Mouse (Mus musculus) kidney, embryonic 16.5 days (tissue): ENCODE measurements around the gene Fstl4. TPM values are rescaled to one million over a fixed set of nuclear protein-coding genes. Genes with fewer than 3 reads are reported as not detected.

Experiments
- ATAC-seq: fragments of 200-750 bp; cut with Nextera tagmentation; 2 replicates; pipeline ENCODE4 v1.8.0; 2017; ENCODE audit warnings: moderate TSS enrichment; ENCODE audit not compliant: low FRiP score, low TSS enrichment
- H3K27ac ChIP-seq: fragments of 300-500 bp; sonication (generic); 2 replicates; pipeline ENCODE4 v1.5.1; 2014; ENCODE audit warnings: low read length
- H3K27me3 ChIP-seq: fragments of 300-500 bp; sonication (generic); 2 replicates; pipeline ENCODE4 v1.6.1; 2014; ENCODE audit warnings: low read length, control low read depth, mixed read lengths; ENCODE audit not compliant: insufficient read depth
- H3K36me3 ChIP-seq: fragments of 300-500 bp; sonication (generic); 2 replicates; pipeline ENCODE4 v1.6.1; 2014; ENCODE audit warnings: low read length, control low read depth, mixed read lengths; ENCODE audit not compliant: insufficient read depth
- H3K4me1 ChIP-seq: fragments of 300-500 bp; sonication (generic); 2 replicates; pipeline ENCODE4 v1.6.1; 2014; ENCODE audit warnings: low read length, control low read depth, mixed read lengths; ENCODE audit not compliant: insufficient read depth
- H3K4me2 ChIP-seq: fragments of 300-500 bp; sonication (generic); replicated peaks from 2 replicates; pipeline ENCODE4 v1.6.1; 2014; ENCODE audit warnings: low read depth, low read length
- H3K4me3 ChIP-seq: fragments of 300-500 bp; sonication (generic); 2 replicates; pipeline ENCODE4 v1.5.1; 2014; ENCODE audit warnings: mild to moderate bottlenecking, low read length
- H3K9ac ChIP-seq: fragments of 300-500 bp; sonication (generic); replicated peaks from 2 replicates; pipeline ENCODE4 v1.6.1; 2014; ENCODE audit warnings: low read length
- H3K9me3 ChIP-seq: fragments of 300-500 bp; sonication (generic); 2 replicates; pipeline ENCODE4 v1.6.1; 2016; ENCODE audit warnings: low read length, control low read depth
- WGBS: fragments of 180-500 bp; shearing (Covaris S2); extraction: QIAGEN DNeasy Blood & Tissue Kit; methylation state at CpG from one replicate; pipeline ENCODE4 v1.1.7; 2014; 5-methylcytosine and 5-hydroxymethylcytosine counted together
- polyA plus RNA-seq: library from polyadenylated mRNA; unstranded; fragments of >200 nt; fragmentation: Nextera tagmentation; extraction: Ambion mirVana; gene quantifications from 2 replicates; pipeline ENCODE4 v1.2.1, GENCODE M21; 2015

Fstl4 gene
- polyA plus RNA-seq, 1 experiment from 2014 or later, result 1.0 TPM

- Histone ChIP-seq H3K36me3 (no peaks in the 10 kb centered on the region), H3K9me3 (no peaks in the 10 kb centered on the region), H3K9ac (no peak overlapping the region), H3K4me3 (no peak overlapping the region), H3K27ac (no peak overlapping the region), H3K27me3 (no peaks in the 10 kb centered on the region), H3K4me2 (no peak overlapping the region), H3K4me1 (no peaks in the 10 kb centered on the region)
- no peak for ATAC-seq
- 53% methylated on average over 14 of the region's 14 CpGs for WGBS
Observed at GRCm38 (mm10) chr11:53067699-53068478, 303.5 kb downstream of the Fstl4 start.

- 64% methylated on average over 16 of the region's 16 CpGs for WGBS
- no peaks in the 10 kb centered on the region for H3K27me3 ChIP-seq
- no peak overlapping the region for H3K9ac ChIP-seq
- ATAC-seq, result no peak
- no peak overlapping the region for H3K4me3 ChIP-seq
- H3K27ac ChIP-seq, result no peak overlapping the region
- no peaks in the 10 kb centered on the region for H3K9me3 ChIP-seq
- no peaks in the 10 kb centered on the region for H3K4me1 ChIP-seq
- H3K36me3 ChIP-seq, result no peaks in the 10 kb centered on the region
- H3K4me2 ChIP-seq, result no peak overlapping the region
Observed at GRCm38 (mm10) chr11:53068479-53069065, 304.1 kb downstream of the Fstl4 start.

GRCm38 (mm10) chr11:53069751-53070150 is 305.3 kb downstream of the Fstl4 start:
- ATAC-seq, result no peak
- H3K27ac ChIP-seq, result no peak overlapping the region

GRCm38 (mm10) chr11:53071602-53072001 is 307.2 kb downstream of the Fstl4 start:
- 0 out of 2 replicates have a peak, but pooled peaks cover 3% of the 10 kb centered on the region for H3K9me3 ChIP-seq
- no peak overlapping the region for H3K27ac ChIP-seq
- H3K4me1 ChIP-seq, result no peaks in the 10 kb centered on the region
- H3K4me2 ChIP-seq, result no peak overlapping the region
- H3K27me3 ChIP-seq, result no peaks in the 10 kb centered on the region
- 86% methylated on average over 1 of the region's 1 CpGs for whole genome bisulfite sequencing
- H3K9ac ChIP-seq, result no peak overlapping the region
- ATAC-seq, result no peak
- no peak overlapping the region for H3K4me3 ChIP-seq
- H3K36me3 ChIP-seq, result no peaks in the 10 kb centered on the region

More at GRCm38 (mm10) chr11:53069751-53070150, 305.3 kb downstream of the Fstl4 start:
- Histone ChIP-seq H3K27me3 (no peaks in the 10 kb centered on the region), H3K4me3 (no peak overlapping the region), H3K36me3 (no peaks in the 10 kb centered on the region), H3K9me3 (no peaks in the 10 kb centered on the region), H3K4me2 (no peak overlapping the region), H3K9ac (no peak overlapping the region), H3K4me1 (no peaks in the 10 kb centered on the region)
- WGBS, result 47% methylated on average over 6 of the region's 6 CpGs

- H3K27me3 ChIP-seq, result no peaks in the 10 kb centered on the region
- H3K9me3 ChIP-seq, result peaks cover 10% of the 10 kb centered on the region
- H3K27ac ChIP-seq, result no peak overlapping the region
- no peaks in the 10 kb centered on the region for H3K4me1 ChIP-seq
- no peak overlapping the region for H3K4me3 ChIP-seq
- no peaks in the 10 kb centered on the region for H3K36me3 ChIP-seq
- no peak overlapping the region for H3K9ac ChIP-seq
- H3K4me2 ChIP-seq, result no peak overlapping the region
- ATAC-seq, result no peak
- WGBS, result 57% methylated on average over 7 of the region's 7 CpGs
Observed at GRCm38 (mm10) chr11:53077641-53078040, 313.2 kb downstream of the Fstl4 start.

- no peaks in the 10 kb centered on the region for H3K27me3 ChIP-seq
- H3K4me1 ChIP-seq, result no peaks in the 10 kb centered on the region
- H3K9ac ChIP-seq, result no peak overlapping the region
- no peaks in the 10 kb centered on the region for H3K36me3 ChIP-seq
- H3K4me3 ChIP-seq, result no peak overlapping the region
- 73% methylated on average over 7 of the region's 7 CpGs for WGBS
- H3K9me3 ChIP-seq, result peaks cover 10% of the 10 kb centered on the region
- H3K4me2 ChIP-seq, result no peak overlapping the region
- no peak for ATAC-seq
- H3K27ac ChIP-seq, result no peak overlapping the region
Observed at GRCm38 (mm10) chr11:53078419-53079334, 314.2 kb downstream of the Fstl4 start.

GRCm38 (mm10) chr11:53081310-53081709 is 316.9 kb downstream of the Fstl4 start:
- no peak overlapping the region for H3K27ac ChIP-seq
- H3K9ac ChIP-seq, result no peak overlapping the region
- ATAC-seq, result no peak
- H3K27me3 ChIP-seq, result no peaks in the 10 kb centered on the region
- 76% methylated on average over 6 of the region's 6 CpGs for WGBS
- no peaks in the 10 kb centered on the region for H3K36me3 ChIP-seq
- H3K4me2 ChIP-seq, result no peak overlapping the region
- no peak overlapping the region for H3K4me3 ChIP-seq
- no peaks in the 10 kb centered on the region for H3K4me1 ChIP-seq
- H3K9me3 ChIP-seq, result peaks cover 7% of the 10 kb centered on the region

GRCm38 (mm10) chr11:53085367-53085766 is 320.9 kb downstream of the Fstl4 start:
- no peak overlapping the region for H3K9ac ChIP-seq
- no peak overlapping the region for H3K4me2 ChIP-seq
- H3K36me3 ChIP-seq, result no peaks in the 10 kb centered on the region
- no peaks in the 10 kb centered on the region for H3K27me3 ChIP-seq
- H3K9me3 ChIP-seq, result no peaks in the 10 kb centered on the region
- H3K27ac ChIP-seq, result no peak overlapping the region
- ATAC-seq, result no peak
- no peaks in the 10 kb centered on the region for H3K4me1 ChIP-seq
- WGBS, result 76% methylated on average over 6 of the region's 6 CpGs
- H3K4me3 ChIP-seq, result no peak overlapping the region

- H3K27me3 ChIP-seq, result no peaks in the 10 kb centered on the region
- H3K4me2 ChIP-seq, result no peak overlapping the region
- no peaks in the 10 kb centered on the region for H3K4me1 ChIP-seq
- WGBS, result 73% methylated on average over 9 of the region's 9 CpGs
- no peak overlapping the region for H3K27ac ChIP-seq
- H3K36me3 ChIP-seq, result no peaks in the 10 kb centered on the region
- H3K9me3 ChIP-seq, result no peaks in the 10 kb centered on the region
- no peak for ATAC-seq
- no peak overlapping the region for H3K9ac ChIP-seq
- H3K4me3 ChIP-seq, result no peak overlapping the region
Observed at GRCm38 (mm10) chr11:53085858-53086565, 321.6 kb downstream of the Fstl4 start.
